Mouse (Mus musculus) liver, postnatal 0 days (tissue): ENCODE results near the gene Prr30. TPM values are rescaled to one million over a fixed set of nuclear protein-coding genes. Genes with fewer than 3 reads are reported as not detected.

Experiments
- ATAC-seq: fragments of 200-750 bp; cut with Nextera tagmentation; 2 replicates; pipeline ENCODE4 v1.8.0; 2017; ENCODE audit warnings: mild to moderate bottlenecking, moderate library complexity
- DNase-seq: peaks from one replicate; pipeline ENCODE4 v3.0.0-alpha.2; 2016
- H3K27ac ChIP-seq: fragments of 300-500 bp; sonication (generic); 2 replicates; pipeline ENCODE4 v1.5.1; 2014; ENCODE audit warnings: antibody characterized with exemption, moderate library complexity, mild to moderate bottlenecking, low read depth
- H3K27me3 ChIP-seq: fragments of 300-500 bp; sonication (generic); 2 replicates; pipeline ENCODE4 v1.6.1; 2014; ENCODE audit warnings: low read length, control low read depth, mixed read lengths; ENCODE audit not compliant: insufficient read depth
- H3K36me3 ChIP-seq: fragments of 300-500 bp; sonication (generic); replicated peaks from 2 replicates; pipeline ENCODE4 v1.6.1; 2014; ENCODE audit warnings: mild to moderate bottlenecking, control low read depth, low read length, moderate library complexity, mixed read lengths; ENCODE audit not compliant: insufficient read depth
- H3K4me1 ChIP-seq: fragments of 300-500 bp; sonication (generic); 2 replicates; pipeline ENCODE4 v1.6.1; 2014; ENCODE audit warnings: antibody characterized with exemption, mild to moderate bottlenecking, control low read depth; ENCODE audit not compliant: insufficient read depth
- H3K4me2 ChIP-seq: fragments of 300-500 bp; sonication (generic); 2 replicates; pipeline ENCODE4 v1.6.1; 2014; ENCODE audit warnings: low read depth, mild to moderate bottlenecking, low read length, moderate library complexity, mixed read lengths
- H3K4me3 ChIP-seq: fragments of 300-500 bp; sonication (generic); 2 replicates; pipeline ENCODE4 v1.5.1; 2014; ENCODE audit warnings: low read depth, low read length
- H3K9ac ChIP-seq: fragments of 300-500 bp; sonication (generic); replicated peaks from 2 replicates; pipeline ENCODE4 v1.6.1; 2014; ENCODE audit warnings: mild to moderate bottlenecking, moderate library complexity
- H3K9me3 ChIP-seq: fragments of 300-500 bp; sonication (generic); 2 replicates; pipeline ENCODE4 v1.6.1; 2016; ENCODE audit warnings: mild to moderate bottlenecking, control low read depth, low read length, mixed read lengths
- CTCF ChIP-seq: sonication (generic); IDR thresholded peaks from 2 replicates; pipeline ENCODE4 v1.5.1; 2016; ENCODE audit warnings: antibody characterized with exemption, low read depth
- EP300 ChIP-seq: IDR thresholded peaks from 2 replicates; pipeline ENCODE4 v1.6.1; 2016; ENCODE audit warnings: antibody characterized with exemption, low read depth, mild to moderate bottlenecking
- WGBS: fragments of 180-500 bp; shearing (Covaris S2); extraction: QIAGEN DNeasy Blood & Tissue Kit; methylation state at CpG from one replicate; pipeline ENCODE4 v1.1.7; 2014; ENCODE audit not compliant: insufficient replicate concordance; 5-methylcytosine and 5-hydroxymethylcytosine counted together
- polyA plus RNA-seq: library from polyadenylated mRNA; unstranded; fragments of >200 nt; fragmentation: Nextera tagmentation; extraction: Ambion mirVana; gene quantifications from 2 replicates; pipeline ENCODE4 v1.2.1, GENCODE M21; 2015

Prr30 gene
- polyA plus RNA-seq, 1 experiment from 2014 or later: not detected

DNA sequence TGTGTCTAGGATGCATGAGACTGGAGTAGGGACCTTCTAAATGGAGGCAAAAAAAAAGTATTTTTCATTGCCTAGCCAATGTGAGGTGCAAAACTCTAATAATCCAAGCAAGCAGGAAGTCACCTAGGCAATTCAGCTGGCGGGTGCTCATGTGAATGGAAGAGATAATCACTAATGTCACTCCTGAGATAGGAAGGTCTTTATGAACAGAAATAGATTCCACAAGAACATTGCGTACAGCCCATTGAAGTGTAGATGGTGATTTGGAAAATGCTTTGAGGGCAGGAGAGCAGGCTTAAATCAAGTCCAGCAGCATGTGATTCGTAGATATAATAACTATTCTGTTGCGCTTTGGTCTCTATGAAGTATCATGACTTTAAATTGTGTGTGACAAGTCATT, 27.9 kb downstream of the Prr30 start:
- H3K27me3 ChIP-seq: no peaks in the 10 kb centered on the region
- no peaks in the 10 kb centered on the region for H3K36me3 ChIP-seq
- 78% methylated on average over 4 of the region's 4 CpGs for WGBS

More for the DNA sequence above, 27.9 kb downstream of the Prr30 start:
- H3K9ac ChIP-seq: no peak overlapping the region
- H3K4me1 ChIP-seq: no peaks in the 10 kb centered on the region
- DNase-seq (no peak), ATAC-seq (no peak)
- TF ChIP-seq EP300 (no peak), CTCF (no peak)
- H3K9me3 ChIP-seq: no peaks in the 10 kb centered on the region
- H3K4me3 ChIP-seq: no peak overlapping the region
- no peak overlapping the region for H3K4me2 ChIP-seq
- no peak overlapping the region for H3K27ac ChIP-seq
